Mouse (Mus musculus): Measurements from ENCODE around the gene Fzd1. TPM values are rescaled to one million over a fixed set of nuclear protein-coding genes. Genes with fewer than 3 reads are reported as not detected.
A peak's percentile ranks its signal among the peaks of the same experiment; 100 is the strongest.

Gene Fzd1
- polyA plus RNA-seq, 1 experiment from 2014 or later: 7.5 TPM

GRCm38 (mm10) chr5:4756001-4756681 is 1.7 kb downstream of the Fzd1 start:
- peaks cover 3% of the 10 kb centered on the region for H3K27me3 ChIP-seq (replicated peaks; ENCODE audit: control insufficient read depth, insufficient read depth, low read length)
- peaks cover 11% of the 10 kb centered on the region for H3K4me1 ChIP-seq (ENCODE audit: control insufficient read depth, insufficient read depth, low read depth, low read length)
- H3K9me3 ChIP-seq (ENCODE audit: control insufficient read depth, low read length): no peaks in the 10 kb centered on the region
- peak overlapping the region; percentile 85 for H3K9ac ChIP-seq (ENCODE audit: low read depth, low read length)
- H3K4me3 ChIP-seq (ENCODE audit: low read length): peak overlapping the region; percentile 89
- WGBS: 2% methylated on average over 43 of the region's 43 CpGs
- peak overlapping the region; percentile 91 for H3K27ac ChIP-seq (ENCODE audit: low read depth, low read length)
- ATAC-seq: peak; percentile 8; the same call in 1 of the 2 replicates
- H3K36me3 ChIP-seq (ENCODE audit: control insufficient read depth, insufficient read depth, low read length): no peaks in the 10 kb centered on the region
- H3K4me2 ChIP-seq (ENCODE audit: low read length): peak overlapping the region; percentile 97

- peak overlapping the region; percentile 13; the same call in 1 of the 2 replicates for H3K27ac ChIP-seq (ENCODE audit: low read depth, low read length)
- H3K4me3 ChIP-seq (ENCODE audit: low read length): peak overlapping the region; percentile 89
- 32% methylated on average over 11 of the region's 11 CpGs for WGBS
- no peak for ATAC-seq
- no peaks in the 10 kb centered on the region for H3K9me3 ChIP-seq (ENCODE audit: control insufficient read depth, low read length)
- peak overlapping the region; percentile 85 for H3K9ac ChIP-seq (ENCODE audit: low read depth, low read length)
- H3K4me1 ChIP-seq (ENCODE audit: control insufficient read depth, insufficient read depth, low read depth, low read length): peaks cover 11% of the 10 kb centered on the region
- H3K36me3 ChIP-seq (ENCODE audit: control insufficient read depth, insufficient read depth, low read length): no peaks in the 10 kb centered on the region
- peaks cover 3% of the 10 kb centered on the region for H3K27me3 ChIP-seq (replicated peaks; ENCODE audit: control insufficient read depth, insufficient read depth, low read length)
- peak overlapping the region; percentile 97 for H3K4me2 ChIP-seq (ENCODE audit: low read length)
Observed at GRCm38 (mm10) chr5:4755326-4755725, 2.5 kb downstream of the Fzd1 start.

GRCm38 (mm10) chr5:4754701-4755281 is 3.0 kb downstream of the Fzd1 start:
- Histone ChIP-seq H3K9ac (ENCODE audit: low read depth, low read length) (peak overlapping the region; percentile 11; the same call in 1 of the 2 replicates), H3K9me3 (ENCODE audit: control insufficient read depth, low read length) (no peaks in the 10 kb centered on the region), H3K4me1 (ENCODE audit: control insufficient read depth, insufficient read depth, low read depth, low read length) (peaks cover 11% of the 10 kb centered on the region), H3K4me2 (ENCODE audit: low read length) (peak overlapping the region; percentile 97), H3K27ac (ENCODE audit: low read depth, low read length) (no peak overlapping the region), H3K27me3 (replicated peaks; ENCODE audit: control insufficient read depth, insufficient read depth, low read length) (peaks cover 1% of the 10 kb centered on the region; the same call in 1 of the 2 replicates), H3K36me3 (ENCODE audit: control insufficient read depth, insufficient read depth, low read length) (no peaks in the 10 kb centered on the region), H3K4me3 (ENCODE audit: low read length) (peak overlapping the region; percentile 89)
- ATAC-seq: no peak
- 35% methylated on average over 9 of the region's 9 CpGs for whole genome bisulfite sequencing

GRCm38 (mm10) chr5:4753161-4753560 is 4.7 kb downstream of the Fzd1 start:
- H3K27ac ChIP-seq (ENCODE audit: low read depth, low read length): no peak overlapping the region

GRCm38 (mm10) chr5:4742722-4743121 is 15.1 kb downstream of the Fzd1 start:
- no peaks in the 10 kb centered on the region for H3K4me1 ChIP-seq (ENCODE audit: control insufficient read depth, insufficient read depth, low read depth, low read length)
- no peaks in the 10 kb centered on the region for H3K27me3 ChIP-seq (replicated peaks; ENCODE audit: control insufficient read depth, insufficient read depth, low read length)
- no peak overlapping the region for H3K4me2 ChIP-seq (ENCODE audit: low read length)
- H3K9ac ChIP-seq (ENCODE audit: low read depth, low read length): no peak overlapping the region
- no peak overlapping the region for H3K27ac ChIP-seq (ENCODE audit: low read depth, low read length)
- 71% methylated on average over 4 of the region's 4 CpGs for WGBS
- ATAC-seq: no peak
- H3K36me3 ChIP-seq (ENCODE audit: control insufficient read depth, insufficient read depth, low read length): no peaks in the 10 kb centered on the region
- H3K4me3 ChIP-seq (ENCODE audit: low read length): no peak overlapping the region
- no peaks in the 10 kb centered on the region for H3K9me3 ChIP-seq (ENCODE audit: control insufficient read depth, low read length)

More at GRCm38 (mm10) chr5:4753161-4753560, 4.7 kb downstream of the Fzd1 start:
- Histone ChIP-seq H3K4me1 (ENCODE audit: control insufficient read depth, insufficient read depth, low read depth, low read length) (peaks cover 8% of the 10 kb centered on the region; the same call in 1 of the 2 replicates), H3K27me3 (replicated peaks; ENCODE audit: control insufficient read depth, insufficient read depth, low read length) (no peaks in the 10 kb centered on the region), H3K9me3 (ENCODE audit: control insufficient read depth, low read length) (no peaks in the 10 kb centered on the region), H3K4me2 (ENCODE audit: low read length) (no peak overlapping the region; the same call in 1 of the 2 replicates), H3K36me3 (ENCODE audit: control insufficient read depth, insufficient read depth, low read length) (no peaks in the 10 kb centered on the region), H3K9ac (ENCODE audit: low read depth, low read length) (no peak overlapping the region), H3K4me3 (ENCODE audit: low read length) (no peak overlapping the region)
- 67% methylated on average over 5 of the region's 5 CpGs for WGBS
- ATAC-seq: no peak

GRCm38 (mm10) chr5:4737013-4737412 is 20.8 kb downstream of the Fzd1 start:
- Histone ChIP-seq H3K27me3 (replicated peaks; ENCODE audit: control insufficient read depth, insufficient read depth, low read length) (no peaks in the 10 kb centered on the region), H3K4me3 (ENCODE audit: low read length) (no peak overlapping the region), H3K36me3 (ENCODE audit: control insufficient read depth, insufficient read depth, low read length) (no peaks in the 10 kb centered on the region), H3K27ac (ENCODE audit: low read depth, low read length) (no peak overlapping the region), H3K9me3 (ENCODE audit: control insufficient read depth, low read length) (no peaks in the 10 kb centered on the region), H3K9ac (ENCODE audit: low read depth, low read length) (no peak overlapping the region), H3K4me1 (ENCODE audit: control insufficient read depth, insufficient read depth, low read depth, low read length) (peaks cover 4% of the 10 kb centered on the region; the same call in 1 of the 2 replicates), H3K4me2 (ENCODE audit: low read length) (no peak overlapping the region)
- ATAC-seq: no peak
- WGBS: 43% methylated on average over 6 of the region's 6 CpGs

GRCm38 (mm10) chr5:4735461-4735860 is 22.4 kb downstream of the Fzd1 start:
- no peaks in the 10 kb centered on the region for H3K36me3 ChIP-seq (ENCODE audit: control insufficient read depth, insufficient read depth, low read length)
- no peak overlapping the region for H3K4me3 ChIP-seq (ENCODE audit: low read length)
- H3K27me3 ChIP-seq (replicated peaks; ENCODE audit: control insufficient read depth, insufficient read depth, low read length): no peaks in the 10 kb centered on the region
- WGBS: 74% methylated on average over 7 of the region's 7 CpGs
- no peaks in the 10 kb centered on the region for H3K9me3 ChIP-seq (ENCODE audit: control insufficient read depth, low read length)
- H3K27ac ChIP-seq (ENCODE audit: low read depth, low read length): no peak overlapping the region
- H3K4me2 ChIP-seq (ENCODE audit: low read length): no peak overlapping the region
- no peak overlapping the region for H3K9ac ChIP-seq (ENCODE audit: low read depth, low read length)
- H3K4me1 ChIP-seq (ENCODE audit: control insufficient read depth, insufficient read depth, low read depth, low read length): peaks cover 4% of the 10 kb centered on the region; the same call in 1 of the 2 replicates
- no peak for ATAC-seq

- Histone ChIP-seq H3K4me3 (ENCODE audit: low read length) (no peak overlapping the region), H3K9me3 (ENCODE audit: control insufficient read depth, low read length) (no peaks in the 10 kb centered on the region), H3K27me3 (replicated peaks; ENCODE audit: control insufficient read depth, insufficient read depth, low read length) (no peaks in the 10 kb centered on the region), H3K4me1 (ENCODE audit: control insufficient read depth, insufficient read depth, low read depth, low read length) (peaks cover 4% of the 10 kb centered on the region; the same call in 1 of the 2 replicates), H3K9ac (ENCODE audit: low read depth, low read length) (no peak overlapping the region), H3K4me2 (ENCODE audit: low read length) (no peak overlapping the region), H3K36me3 (ENCODE audit: control insufficient read depth, insufficient read depth, low read length) (no peaks in the 10 kb centered on the region), H3K27ac (ENCODE audit: low read depth, low read length) (no peak overlapping the region)
- ATAC-seq: no peak
- 54% methylated on average over 4 of the region's 4 CpGs for WGBS
Observed at GRCm38 (mm10) chr5:4733239-4733638, 24.6 kb downstream of the Fzd1 start.

Measured in hindbrain, embryonic 16.5 days (tissue).